Mouse (Mus musculus) C2C12 (cell line): ENCODE measurements around the gene Mgat2. TPM values are rescaled to one million over a fixed set of nuclear protein-coding genes. Genes with fewer than 3 reads are reported as not detected.

ENCODE experiments used
- H3K27me3 ChIP-seq: one replicate; pipeline ENCODE4 v1.6.1; 2011; ENCODE audit not compliant: control insufficient read depth, insufficient read depth, insufficient read length
- H3K36me3 ChIP-seq: one replicate; pipeline ENCODE4 v1.6.1; 2011; ENCODE audit not compliant: control insufficient read depth, insufficient read depth
- H3K4me3 ChIP-seq: one replicate; pipeline ENCODE4 v1.5.1; 2011; ENCODE audit warnings: mild to moderate bottlenecking, control low read depth; ENCODE audit not compliant: poor library complexity, insufficient read depth, severe bottlenecking
- H3K79me2 ChIP-seq: one replicate; pipeline ENCODE4 v1.6.1; 2011; ENCODE audit not compliant: control insufficient read depth, insufficient read depth
- H3K79me3 ChIP-seq: one replicate; pipeline ENCODE4 v1.6.1; 2011; ENCODE audit warnings: low read depth, control low read depth
- H3ac ChIP-seq: one replicate; pipeline ENCODE3; 2011; ENCODE audit warnings: low read depth; ENCODE audit not compliant: control insufficient read depth, insufficient read length
- CEBPB ChIP-seq: IDR thresholded peaks from one replicate; pipeline ENCODE4 v1.6.1; 2011; ENCODE audit warnings: low read depth, mild to moderate bottlenecking, control low read depth, moderate library complexity
- CTCF ChIP-seq: IDR thresholded peaks from one replicate; pipeline ENCODE4 v1.5.1; 2011; ENCODE audit not compliant: control insufficient read depth, insufficient read depth, insufficient read length
- FOSL1 ChIP-seq: IDR thresholded peaks from one replicate; pipeline ENCODE4 v1.8.0; 2011; ENCODE audit warnings: mild to moderate bottlenecking, low read length; ENCODE audit not compliant: poor library complexity, insufficient read depth, severe bottlenecking
- MAX ChIP-seq: IDR thresholded peaks from one replicate; pipeline ENCODE4 v1.6.1; 2011; ENCODE audit warnings: mild to moderate bottlenecking, control low read depth
- MYOD1 ChIP-seq: IDR thresholded peaks from one replicate; pipeline ENCODE4 v1.6.1; 2011; ENCODE audit warnings: low read depth; ENCODE audit not compliant: control insufficient read depth, insufficient read length
- MYOG ChIP-seq: IDR thresholded peaks from one replicate; pipeline ENCODE4 v1.6.1; 2011; ENCODE audit not compliant: control insufficient read depth, insufficient read length; ENCODE audit errors: extremely low read depth
- USF1 ChIP-seq: IDR thresholded peaks from one replicate; pipeline ENCODE4 v1.6.1; 2011; ENCODE audit warnings: low read depth, mild to moderate bottlenecking, control low read depth, moderate library complexity
- polyA plus RNA-seq: library from polyadenylated mRNA; unstranded; fragments of >200 nt; fragmentation: generic; extraction: Trizol; gene quantifications from one replicate; pipeline ENCODE4 v1.2.1, GENCODE M21; 2012; ENCODE audit warnings: missing spikeins

The Mgat2 gene
- polyA plus RNA-seq, 1 experiment, result 39.6 TPM

DNA sequence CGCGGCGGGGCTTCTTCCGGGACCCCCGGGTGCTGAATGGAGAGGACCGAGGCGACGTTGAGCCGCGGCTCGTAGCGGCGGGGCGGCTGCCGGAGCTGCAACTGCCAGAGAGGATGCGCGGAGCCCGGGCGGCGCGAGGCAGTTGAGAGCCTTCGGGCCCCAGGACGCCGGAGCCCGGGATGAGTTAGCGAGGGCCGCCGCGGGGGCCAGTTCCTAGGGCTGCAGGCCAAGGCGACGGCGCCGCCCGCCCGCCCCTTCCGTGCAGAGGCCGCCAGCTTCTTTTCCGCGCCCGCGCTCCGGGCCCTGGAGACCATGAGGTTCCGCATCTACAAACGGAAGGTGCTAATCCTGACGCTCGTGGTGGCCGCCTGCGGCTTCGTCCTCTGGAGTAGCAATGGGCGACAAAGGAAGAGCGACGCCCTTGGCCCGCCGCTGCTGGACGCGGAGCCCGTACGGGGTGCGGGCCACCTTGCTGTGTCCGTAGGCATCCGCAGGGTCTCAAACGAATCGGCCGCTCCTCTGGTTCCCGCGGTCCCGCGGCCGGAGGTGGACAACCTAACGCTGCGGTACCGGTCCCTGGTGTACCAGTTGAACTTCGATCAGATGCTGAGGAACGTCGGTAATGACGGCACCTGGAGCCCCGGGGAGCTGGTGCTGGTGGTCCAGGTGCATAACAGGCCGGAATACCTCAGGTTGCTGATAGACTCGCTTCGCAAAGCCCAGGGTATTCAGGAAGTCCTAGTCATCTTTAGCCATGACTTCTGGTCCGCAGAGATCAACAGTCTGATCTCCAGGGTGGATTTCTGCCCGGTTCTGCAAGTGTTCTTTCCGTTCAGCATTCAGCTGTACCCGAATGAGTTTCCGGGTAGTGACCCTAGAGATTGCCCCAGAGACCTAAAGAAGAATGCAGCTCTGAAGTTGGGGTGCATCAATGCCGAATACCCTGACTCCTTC is 662 bp downstream of the Mgat2 start:
- Histone ChIP-seq H3K4me3 (peak overlapping the region; percentile 81), H3K79me2 (peaks cover 75% of the 10 kb centered on the region), H3ac (peak overlapping the region; percentile 78), H3K79me3 (peaks cover 44% of the 10 kb centered on the region), H3K36me3 (peaks cover 57% of the 10 kb centered on the region), H3K27me3 (no peaks in the 10 kb centered on the region)
- TF ChIP-seq FOSL1 (no peak), CTCF (no peak), MAX (peak; percentile 48), USF1 (no peak), MYOG (no peak)

DNA sequence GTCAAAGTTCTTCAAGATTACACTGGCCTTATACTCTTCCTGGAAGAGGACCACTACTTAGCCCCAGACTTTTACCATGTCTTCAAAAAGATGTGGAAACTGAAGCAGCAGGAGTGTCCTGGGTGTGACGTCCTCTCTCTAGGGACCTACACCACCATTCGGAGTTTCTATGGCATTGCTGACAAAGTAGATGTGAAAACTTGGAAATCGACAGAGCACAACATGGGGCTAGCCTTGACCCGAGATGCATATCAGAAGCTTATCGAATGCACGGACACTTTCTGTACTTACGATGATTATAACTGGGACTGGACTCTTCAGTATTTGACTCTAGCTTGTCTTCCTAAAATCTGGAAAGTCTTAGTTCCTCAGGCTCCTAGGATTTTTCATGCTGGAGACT is 1.4 kb downstream of the Mgat2 start:
- Histone ChIP-seq H3K36me3 (peaks cover 65% of the 10 kb centered on the region), H3K79me2 (peaks cover 82% of the 10 kb centered on the region), H3K4me3 (peak overlapping the region; percentile 81), H3K79me3 (peaks cover 44% of the 10 kb centered on the region), H3K27me3 (no peaks in the 10 kb centered on the region), H3ac (no peak overlapping the region)
- TF ChIP-seq MYOD1 (no peak), USF1 (no peak), CTCF (no peak), FOSL1 (no peak), CEBPB (no peak), MYOG (no peak), MAX (no peak)

DNA sequence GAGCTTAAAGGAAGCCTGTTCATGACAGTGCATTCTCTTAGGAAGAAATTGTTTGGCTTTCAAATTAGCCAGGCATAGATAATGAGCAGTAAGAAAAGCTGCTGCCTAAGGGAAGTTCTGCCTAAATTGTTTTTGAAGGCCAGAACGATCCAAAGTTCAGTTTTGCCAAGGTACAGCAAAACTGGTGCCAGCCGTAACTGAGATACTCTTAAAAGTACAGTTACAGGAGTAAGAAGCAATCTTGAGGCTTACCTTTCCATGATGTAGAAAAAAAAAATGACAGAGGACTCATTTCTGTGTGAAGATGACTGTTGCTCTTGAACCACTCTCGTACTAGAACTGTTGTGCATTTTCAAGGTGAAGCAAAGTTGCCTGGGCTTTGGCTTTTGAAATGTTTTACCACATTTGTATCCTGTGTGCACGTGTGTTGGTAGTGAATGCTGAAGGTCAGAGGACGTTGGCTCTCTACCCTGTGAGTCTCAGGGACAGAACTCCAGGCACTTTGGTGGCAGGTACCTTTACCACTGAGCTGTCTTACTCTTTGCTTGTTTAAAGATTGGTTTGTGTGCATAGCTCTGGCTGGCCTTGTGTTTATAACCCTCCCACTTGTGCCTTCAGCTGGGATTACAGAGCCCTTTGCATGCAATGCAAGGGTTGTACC is 3.0 kb downstream of the Mgat2 start:
- Histone ChIP-seq H3K36me3 (peaks cover 68% of the 10 kb centered on the region), H3K27me3 (no peaks in the 10 kb centered on the region), H3K4me3 (no peak overlapping the region), H3K79me2 (peaks cover 82% of the 10 kb centered on the region), H3ac (no peak overlapping the region), H3K79me3 (peaks cover 42% of the 10 kb centered on the region)
- TF ChIP-seq CEBPB (no peak), MYOG (no peak), MAX (no peak), USF1 (no peak), MYOD1 (no peak), CTCF (no peak), FOSL1 (no peak)

DNA sequence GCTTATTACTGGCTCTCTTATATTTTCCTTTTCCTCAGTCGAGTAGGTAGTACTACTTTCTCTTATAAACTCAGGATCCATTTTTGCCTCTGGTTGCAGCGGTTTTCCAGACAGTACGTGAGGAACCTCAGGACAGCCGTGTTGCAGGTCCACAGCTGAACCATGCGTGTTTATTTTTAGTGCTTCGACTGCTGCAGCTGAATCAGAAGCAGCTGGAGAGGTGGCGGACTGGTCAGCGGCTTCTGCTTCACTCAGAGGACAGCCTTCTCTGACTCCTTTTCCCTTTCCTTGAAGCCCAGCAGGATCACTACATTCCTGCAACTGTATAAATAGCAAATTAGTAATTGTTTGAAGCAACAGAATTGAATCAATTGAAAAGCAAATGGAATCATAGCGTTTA is 6.1 kb downstream of the Mgat2 start:
- TF ChIP-seq USF1, result no peak
- TF ChIP-seq FOSL1, result no peak
- TF ChIP-seq CEBPB, result no peak
- no peak for TF ChIP-seq MAX
- no peak for TF ChIP-seq CTCF
- TF ChIP-seq MYOD1, result no peak
- no peak for TF ChIP-seq MYOG
- Histone ChIP-seq H3K4me3 (no peak overlapping the region), H3K79me2 (peaks cover 78% of the 10 kb centered on the region), H3ac (no peak overlapping the region), H3K79me3 (peaks cover 54% of the 10 kb centered on the region), H3K27me3 (no peaks in the 10 kb centered on the region), H3K36me3 (peaks cover 78% of the 10 kb centered on the region)

DNA sequence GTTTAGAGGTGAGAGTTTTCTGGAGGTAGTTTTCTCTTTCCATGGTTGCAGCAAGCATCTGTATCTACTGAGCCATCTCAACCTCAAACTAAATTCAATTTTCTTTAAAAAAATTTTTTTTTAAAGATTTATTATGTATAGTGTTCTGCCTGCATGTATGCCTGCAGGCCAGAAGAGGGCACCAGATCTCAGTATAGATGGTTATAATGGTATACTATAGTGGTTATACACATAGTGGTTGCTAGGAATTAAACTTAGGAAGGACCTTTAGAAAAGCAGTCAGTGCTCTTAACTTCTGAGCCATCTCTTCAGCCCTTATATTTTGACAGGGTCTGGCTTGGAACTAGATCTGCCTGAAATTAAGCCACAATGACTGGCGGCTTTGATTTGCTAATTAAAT is 6.6 kb downstream of the Mgat2 start:
- Histone ChIP-seq H3K27me3 (no peaks in the 10 kb centered on the region), H3K36me3 (peaks cover 73% of the 10 kb centered on the region), H3ac (no peak overlapping the region), H3K79me3 (peaks cover 53% of the 10 kb centered on the region), H3K4me3 (no peak overlapping the region), H3K79me2 (peaks cover 78% of the 10 kb centered on the region)
- no peak for TF ChIP-seq FOSL1
- no peak for TF ChIP-seq CEBPB
- TF ChIP-seq CTCF, result no peak
- TF ChIP-seq MYOG, result no peak
- TF ChIP-seq USF1, result no peak
- TF ChIP-seq MAX, result no peak
- no peak for TF ChIP-seq MYOD1
